Mouse (Mus musculus) kidney, adult 2 months (tissue): ENCODE measurements around the gene Ptma.

Experiments used
- CTCF ChIP-seq: fragments of 200-500 bp; conservative IDR thresholded peaks from 2 replicates; pipeline ENCODE4 v1.5.1; 2011; ENCODE audit warnings: low read depth, mild to moderate bottlenecking, control low read depth, low read length, moderate library complexity, mixed read lengths; ENCODE audit not compliant: insufficient read depth, insufficient read length
- POLR2A ChIP-seq: fragments of 200-500 bp; IDR thresholded peaks from one replicate; pipeline ENCODE4 v1.6.1; 2011; ENCODE audit warnings: low read depth, low read length, control low read depth

DNA sequence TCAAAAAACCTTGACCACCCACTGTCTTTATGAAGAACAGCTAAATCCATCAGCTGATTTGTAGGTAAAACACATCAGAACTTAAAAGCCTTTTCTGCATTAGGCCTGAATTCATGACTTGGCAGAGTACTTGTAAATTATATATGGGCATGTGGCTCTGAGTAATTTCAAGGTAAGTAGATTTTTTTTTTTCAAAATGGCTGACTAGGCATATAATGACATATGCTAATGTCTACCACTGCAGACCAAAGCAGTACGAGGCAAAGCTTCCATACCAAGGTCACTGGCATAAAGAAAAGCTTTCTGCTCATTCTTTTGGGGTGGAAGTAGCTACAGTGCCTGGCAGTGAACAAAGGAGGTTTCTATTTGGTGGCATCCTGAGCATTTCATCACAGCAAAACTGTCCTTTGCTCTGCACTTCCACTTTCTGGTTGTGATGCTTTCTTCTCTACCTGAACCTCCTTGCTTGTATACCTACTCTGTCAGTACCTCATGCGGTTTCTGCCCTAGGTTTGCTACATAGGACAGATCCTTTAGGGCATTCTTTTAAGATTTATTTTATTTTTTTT is 42.9 kb downstream of the Ptma start:
- TF ChIP-seq POLR2A, result no peak
- no peak for TF ChIP-seq CTCF
